Mouse (Mus musculus) forebrain, embryonic 11.5 days (tissue): ENCODE measurements around the gene Sult1a1. TPM values are rescaled to one million over a fixed set of nuclear protein-coding genes. Genes with fewer than 3 reads are reported as not detected.

Experiments used
- ATAC-seq: fragments of 200-750 bp; cut with Nextera tagmentation; replicated peaks from 2 replicates; pipeline ENCODE4 v1.8.0; 2017; ENCODE audit warnings: moderate TSS enrichment; ENCODE audit not compliant: low FRiP score
- DNase-seq: peaks from one replicate; pipeline ENCODE4 v3.0.0-alpha.2; 2017; ENCODE audit warnings: low spot score
- H3K27ac ChIP-seq: fragments of 300-500 bp; sonication (generic); 2 replicates; pipeline ENCODE4 v1.5.1; 2014; ENCODE audit warnings: low read depth, low read length
- H3K27me3 ChIP-seq: fragments of 300-500 bp; sonication (generic); 2 replicates; pipeline ENCODE4 v1.6.1; 2014; ENCODE audit warnings: mild to moderate bottlenecking, low read length, mixed read lengths; ENCODE audit not compliant: control insufficient read depth, insufficient read depth
- H3K36me3 ChIP-seq: fragments of 300-500 bp; sonication (generic); 2 replicates; pipeline ENCODE4 v1.6.1; 2014; ENCODE audit warnings: mild to moderate bottlenecking, low read length, moderate library complexity, mixed read lengths; ENCODE audit not compliant: control insufficient read depth, insufficient read depth
- H3K4me1 ChIP-seq: fragments of 300-500 bp; sonication (generic); replicated peaks from 2 replicates; pipeline ENCODE4 v1.6.1; 2014; ENCODE audit warnings: low read length, mixed read lengths; ENCODE audit not compliant: control insufficient read depth, insufficient read depth
- H3K4me2 ChIP-seq: fragments of 300-500 bp; sonication (generic); 2 replicates; pipeline ENCODE4 v1.6.1; 2014; ENCODE audit warnings: low read depth, mild to moderate bottlenecking, low read length, moderate library complexity, mixed read lengths; ENCODE audit not compliant: severe bottlenecking
- H3K4me3 ChIP-seq: fragments of 300-500 bp; sonication (generic); 2 replicates; pipeline ENCODE4 v1.5.1; 2014; ENCODE audit warnings: low read depth, low read length
- H3K9ac ChIP-seq: fragments of 300-500 bp; sonication (generic); 2 replicates; pipeline ENCODE4 v1.6.1; 2014; ENCODE audit warnings: low read length
- H3K9me3 ChIP-seq: fragments of 300-500 bp; sonication (generic); 2 replicates; pipeline ENCODE4 v1.6.1; 2016; ENCODE audit warnings: low read length, mixed read lengths; ENCODE audit not compliant: control insufficient read depth
- WGBS: fragments of 180-500 bp; shearing (Covaris S2); extraction: QIAGEN DNeasy Blood & Tissue Kit; methylation state at CpG from one replicate; pipeline ENCODE4 v1.1.7; 2014; 5-methylcytosine and 5-hydroxymethylcytosine counted together
- polyA plus RNA-seq: library from polyadenylated mRNA; unstranded; fragments of >200 nt; fragmentation: Nextera tagmentation; extraction: Ambion mirVana; gene quantifications from 2 replicates; pipeline ENCODE4 v1.2.1, GENCODE M21; 2014

Gene Sult1a1
- polyA plus RNA-seq: 0.21 and 0.52 TPM in 2 replicates

DNA sequence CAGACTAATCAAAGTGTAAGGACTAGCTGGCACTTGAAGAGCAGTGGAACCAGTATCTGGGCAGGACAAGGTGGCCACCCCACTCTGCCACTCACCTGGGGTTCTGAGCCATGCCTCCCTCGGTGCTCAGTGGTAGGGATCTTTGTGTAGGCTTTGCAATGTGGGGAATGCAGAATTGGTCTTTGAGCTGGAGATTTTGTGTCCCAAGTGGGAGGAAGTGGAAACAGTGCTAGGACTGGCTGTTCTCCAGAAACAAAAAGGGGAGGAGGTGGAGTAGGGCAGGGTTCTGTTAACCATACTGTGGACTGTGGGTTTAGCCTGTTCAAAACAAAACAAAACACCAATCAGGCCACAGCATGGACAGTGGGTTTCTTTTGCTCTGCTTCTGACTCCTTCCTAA, at the start of gene Sult1a1:
Gene Sult1a1 (minus strand): TSS at position 226 of the 400 bp plus-strand sequence.
- 76% methylated on average over 1 of the region's 1 CpGs for WGBS
- H3K9ac ChIP-seq: no peak within 1 kb of the TSS
- no peak within 1 kb of the TSS for H3K4me3 ChIP-seq
- no peaks in the 10 kb centered on the region for H3K27me3 ChIP-seq
- H3K4me2 ChIP-seq: no peak within 1 kb of the TSS
- no peak for ATAC-seq
- H3K27ac ChIP-seq: no peak within 1 kb of the TSS
- no peaks in the 10 kb centered on the region; the same call in 1 of the 2 replicates for H3K36me3 ChIP-seq
- H3K9me3 ChIP-seq: no peaks in the 10 kb centered on the region
- H3K4me1 ChIP-seq: no peaks in the 10 kb centered on the region
- DNase-seq: no peak

DNA sequence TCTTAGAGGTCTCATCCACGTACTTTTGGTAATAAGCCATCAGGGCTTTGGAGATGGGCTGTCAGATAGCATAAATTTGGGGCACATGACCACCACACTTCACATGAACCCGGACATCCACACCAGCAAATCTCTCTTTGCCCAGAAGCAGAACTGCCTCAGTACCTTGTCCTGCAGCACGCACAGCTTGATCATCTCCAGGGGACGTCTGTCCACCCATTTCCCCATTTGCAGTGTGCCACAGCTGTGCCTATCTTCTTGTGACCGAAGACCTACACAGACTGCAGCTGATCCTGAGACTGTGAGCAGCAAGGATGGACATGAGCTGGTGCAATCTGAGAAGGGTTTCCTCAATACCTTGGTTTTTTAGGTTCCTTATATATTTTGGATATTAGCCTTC, 49.4 kb upstream of the Sult1a1 start:
- no peak overlapping the region for H3K27ac ChIP-seq
- no peaks in the 10 kb centered on the region for H3K36me3 ChIP-seq
- WGBS: 87% methylated on average over 5 of the region's 5 CpGs
- H3K27me3 ChIP-seq: no peaks in the 10 kb centered on the region
- H3K9ac ChIP-seq: no peak overlapping the region
- H3K4me3 ChIP-seq: no peak overlapping the region
- ATAC-seq: no peak
- H3K4me2 ChIP-seq: no peak overlapping the region
- H3K4me1 ChIP-seq: no peaks in the 10 kb centered on the region
- no peak for DNase-seq
- H3K9me3 ChIP-seq: no peaks in the 10 kb centered on the region

DNA sequence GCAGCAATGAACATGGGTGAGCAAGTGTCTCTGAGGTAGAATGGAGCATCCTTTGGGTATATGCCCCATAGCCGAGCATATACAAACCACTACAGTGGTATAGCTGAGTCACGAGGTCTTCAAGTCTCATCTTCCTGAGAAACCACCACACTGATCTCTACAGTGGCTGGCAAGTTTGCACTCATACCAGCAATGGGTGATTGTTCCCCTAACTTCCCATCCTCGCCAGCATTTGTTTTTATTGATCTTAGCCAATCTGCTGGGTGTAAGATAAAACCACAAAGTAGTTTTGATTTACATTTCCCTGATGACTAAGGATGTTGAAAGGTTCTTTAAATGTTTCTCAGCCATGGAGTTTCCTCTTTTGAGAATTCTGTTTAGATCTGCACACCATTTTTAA, 48.8 kb upstream of the Sult1a1 start:
- no peak for ATAC-seq

DNA sequence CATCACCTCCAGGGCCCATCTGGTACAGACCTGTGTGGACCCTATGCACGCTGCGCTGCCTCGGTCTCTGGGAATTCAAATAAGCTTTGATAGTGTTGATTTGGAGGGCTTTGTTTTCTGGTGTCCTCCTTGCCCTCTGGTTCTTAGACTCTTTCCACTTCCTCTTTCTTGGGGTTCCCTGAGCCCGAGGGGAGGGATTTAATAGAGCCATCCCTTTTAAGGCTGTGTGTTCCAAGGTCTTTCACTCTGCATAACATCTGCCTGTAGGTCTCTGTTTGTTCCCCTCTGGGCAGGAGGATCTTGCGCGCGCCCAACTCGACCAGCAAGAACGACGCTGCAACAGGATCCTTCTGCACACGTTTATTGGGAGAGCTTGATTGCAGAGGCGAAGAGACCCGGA, 45.4 kb upstream of the Sult1a1 start:
- Histone ChIP-seq H3K27ac (no peak overlapping the region), H3K4me2 (no peak overlapping the region), H3K4me3 (no peak overlapping the region), H3K9ac (no peak overlapping the region), H3K4me1 (no peaks in the 10 kb centered on the region), H3K36me3 (no peaks in the 10 kb centered on the region), H3K9me3 (no peaks in the 10 kb centered on the region), H3K27me3 (no peaks in the 10 kb centered on the region)
- no peak for ATAC-seq
- no peak for DNase-seq
- 93% methylated on average over 13 of the region's 13 CpGs for WGBS

More for the DNA sequence above, 48.8 kb upstream of the Sult1a1 start:
- H3K27me3 ChIP-seq: no peaks in the 10 kb centered on the region
- no peak overlapping the region for H3K4me3 ChIP-seq
- H3K36me3 ChIP-seq: no peaks in the 10 kb centered on the region
- H3K4me1 ChIP-seq: no peaks in the 10 kb centered on the region
- 84% methylated on average over 3 of the region's 3 CpGs for WGBS
- H3K27ac ChIP-seq: no peak overlapping the region
- H3K4me2 ChIP-seq: no peak overlapping the region
- H3K9me3 ChIP-seq: no peaks in the 10 kb centered on the region
- no peak overlapping the region for H3K9ac ChIP-seq
- no peak for DNase-seq

DNA sequence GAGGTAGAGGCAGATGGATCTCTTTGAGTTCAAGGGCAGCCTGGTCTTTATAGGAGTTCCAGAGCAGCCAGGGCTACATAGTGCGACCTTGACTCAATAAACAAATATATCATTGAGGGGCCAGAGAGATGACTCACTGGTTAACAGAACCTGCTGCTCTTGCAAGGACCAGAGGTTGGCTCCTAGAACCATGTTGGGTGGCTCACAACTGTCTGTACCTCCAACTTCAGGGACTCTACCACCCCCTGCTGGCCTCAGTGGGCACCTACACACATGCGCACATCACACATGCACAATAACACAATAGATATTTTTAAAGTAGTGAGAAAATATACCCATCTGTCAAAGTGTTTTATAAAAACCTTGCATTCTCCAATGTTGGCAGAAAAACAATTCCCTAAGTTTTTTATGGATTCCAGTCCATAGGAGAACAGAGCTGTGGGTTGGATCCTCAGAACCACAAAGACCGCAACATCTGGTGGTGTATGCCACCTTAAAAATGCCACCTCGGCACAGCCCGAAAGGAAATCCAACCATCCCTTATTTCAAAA, 42.6 kb upstream of the Sult1a1 start:
- Histone ChIP-seq H3K4me1 (no peaks in the 10 kb centered on the region), H3K27me3 (no peaks in the 10 kb centered on the region), H3K27ac (no peak overlapping the region), H3K4me2 (no peak overlapping the region), H3K9me3 (no peaks in the 10 kb centered on the region), H3K9ac (no peak overlapping the region), H3K36me3 (no peaks in the 10 kb centered on the region), H3K4me3 (no peak overlapping the region)
- ATAC-seq: no peak
- no peak for DNase-seq
- 95% methylated on average over 5 of the region's 5 CpGs for whole genome bisulfite sequencing

DNA sequence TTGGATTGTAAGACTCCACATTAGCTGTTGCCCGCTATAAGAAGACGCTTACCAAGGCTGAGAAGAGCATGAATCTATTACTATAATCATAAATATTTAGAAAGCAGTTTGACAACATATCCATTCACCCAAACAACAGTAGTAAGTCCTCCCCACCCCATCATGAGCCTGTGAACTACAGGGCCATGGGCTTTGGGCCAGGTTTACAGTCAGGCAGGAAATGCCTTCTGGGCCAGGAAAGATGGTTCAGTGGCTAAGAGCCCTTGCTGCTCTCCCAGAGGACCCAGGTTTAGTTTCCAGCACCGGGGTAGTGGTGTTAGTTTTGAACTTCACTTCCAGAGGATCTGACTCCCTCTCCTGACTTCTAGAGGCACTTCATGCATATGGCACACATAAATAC, 41.3 kb upstream of the Sult1a1 start:
- no peaks in the 10 kb centered on the region for H3K27me3 ChIP-seq
- no peaks in the 10 kb centered on the region for H3K36me3 ChIP-seq
- no peak overlapping the region for H3K4me3 ChIP-seq
- no peak overlapping the region for H3K4me2 ChIP-seq
- 89% methylated on average over 3 of the region's 3 CpGs for WGBS
- ATAC-seq (no peak), DNase-seq (no peak)
- no peaks in the 10 kb centered on the region for H3K9me3 ChIP-seq
- no peaks in the 10 kb centered on the region for H3K4me1 ChIP-seq
- H3K9ac ChIP-seq: no peak overlapping the region
- H3K27ac ChIP-seq: no peak overlapping the region

DNA sequence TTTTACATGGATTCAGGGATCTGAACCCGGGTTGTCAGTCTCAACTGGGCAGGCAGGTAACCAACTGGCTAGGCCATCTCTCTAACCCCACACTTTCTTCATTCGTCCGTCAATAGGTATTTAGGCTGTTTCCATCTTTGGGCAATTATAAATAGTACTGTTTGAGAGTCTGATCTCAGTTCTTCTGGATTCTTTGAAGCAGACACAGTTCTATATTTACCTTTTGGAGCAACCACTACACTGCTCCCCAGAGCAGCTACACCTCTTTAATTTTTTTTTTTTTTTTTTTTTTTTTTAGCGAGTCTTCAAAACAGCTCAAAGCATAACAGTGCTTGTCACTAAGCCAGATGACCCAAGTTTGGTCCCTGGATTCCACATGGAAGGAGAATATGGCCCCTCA, 39.4 kb upstream of the Sult1a1 start:
- ATAC-seq (no peak), DNase-seq (no peak)
- WGBS: 83% methylated on average over 4 of the region's 4 CpGs

DNA sequence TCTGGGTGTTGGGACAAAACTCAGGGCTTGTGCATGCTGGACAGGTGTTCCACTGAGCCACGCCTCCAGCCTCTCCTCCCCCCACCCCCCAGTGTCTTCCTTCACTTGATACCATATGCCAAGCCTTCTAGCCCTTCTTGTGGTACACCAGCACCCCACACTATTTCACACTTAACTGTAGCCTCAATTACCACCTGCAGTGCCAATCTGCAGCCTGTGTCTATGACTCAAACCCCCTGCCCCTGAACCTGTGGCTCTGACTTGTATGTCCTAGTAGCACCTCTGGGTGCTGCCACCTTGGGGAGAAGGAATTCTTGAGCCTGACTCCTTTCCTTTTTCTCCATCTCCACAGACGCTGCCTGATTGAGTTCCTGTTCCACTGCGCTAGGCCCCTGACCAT, 35.7 kb upstream of the Sult1a1 start:
- no peak for ATAC-seq
- H3K4me2 ChIP-seq: no peak overlapping the region
- 81% methylated on average over 3 of the region's 3 CpGs for WGBS

More for the DNA sequence above, 39.4 kb upstream of the Sult1a1 start:
- Histone ChIP-seq H3K27ac (no peak overlapping the region), H3K4me3 (no peak overlapping the region), H3K9ac (no peak overlapping the region), H3K9me3 (no peaks in the 10 kb centered on the region), H3K36me3 (no peaks in the 10 kb centered on the region), H3K4me2 (no peak overlapping the region), H3K4me1 (no peaks in the 10 kb centered on the region), H3K27me3 (no peaks in the 10 kb centered on the region)

DNA sequence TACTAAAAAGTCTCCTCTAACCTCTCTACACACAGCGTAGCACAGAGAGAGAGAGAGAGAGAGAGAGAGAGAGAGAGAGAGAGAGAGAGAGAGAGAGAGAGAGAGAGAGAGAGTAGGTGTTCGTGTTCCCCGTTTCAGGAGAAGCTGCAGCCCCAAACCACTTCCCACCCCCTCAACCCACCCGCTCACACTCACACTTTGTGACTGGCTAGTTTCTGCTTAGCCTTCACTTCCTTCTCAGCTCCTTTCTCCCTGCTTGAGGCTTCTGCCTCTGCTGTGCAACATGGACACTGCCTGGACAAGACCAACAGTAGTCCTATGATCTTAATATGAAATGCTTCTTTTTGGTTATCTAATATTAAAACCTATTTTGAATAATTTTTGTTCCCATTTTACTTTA, 34.0 kb upstream of the Sult1a1 start:
- H3K4me3 ChIP-seq: no peak overlapping the region
- WGBS: 78% methylated on average over 4 of the region's 4 CpGs
- no peaks in the 10 kb centered on the region for H3K36me3 ChIP-seq

More for the DNA sequence above, 35.7 kb upstream of the Sult1a1 start:
- H3K9me3 ChIP-seq: no peaks in the 10 kb centered on the region
- H3K36me3 ChIP-seq: no peaks in the 10 kb centered on the region
- no peaks in the 10 kb centered on the region for H3K27me3 ChIP-seq
- no peak overlapping the region for H3K9ac ChIP-seq
- no peak for DNase-seq
- H3K4me1 ChIP-seq: no peaks in the 10 kb centered on the region
- H3K27ac ChIP-seq: no peak overlapping the region
- H3K4me3 ChIP-seq: no peak overlapping the region

More for the DNA sequence above, 34.0 kb upstream of the Sult1a1 start:
- Histone ChIP-seq H3K27me3 (0 out of 2 replicates have a peak, but pooled peaks cover 2% of the 10 kb centered on the region), H3K9me3 (no peaks in the 10 kb centered on the region), H3K4me2 (no peak overlapping the region), H3K9ac (no peak overlapping the region), H3K4me1 (no peaks in the 10 kb centered on the region), H3K27ac (no peak overlapping the region)
- ATAC-seq (no peak), DNase-seq (no peak)
